Mouse (Mus musculus) right cerebral cortex, postnatal 36 days (tissue): ENCODE data around the gene Fam166a.

Experiments used
- DNase-seq, 2 experiments: peaks; one replicate each; pipeline ENCODE4 v3.0.0; 2022; ENCODE audit warnings: low spot score in 2 of 2, mixed read lengths in 1 of 2

Fam166a gene

DNA sequence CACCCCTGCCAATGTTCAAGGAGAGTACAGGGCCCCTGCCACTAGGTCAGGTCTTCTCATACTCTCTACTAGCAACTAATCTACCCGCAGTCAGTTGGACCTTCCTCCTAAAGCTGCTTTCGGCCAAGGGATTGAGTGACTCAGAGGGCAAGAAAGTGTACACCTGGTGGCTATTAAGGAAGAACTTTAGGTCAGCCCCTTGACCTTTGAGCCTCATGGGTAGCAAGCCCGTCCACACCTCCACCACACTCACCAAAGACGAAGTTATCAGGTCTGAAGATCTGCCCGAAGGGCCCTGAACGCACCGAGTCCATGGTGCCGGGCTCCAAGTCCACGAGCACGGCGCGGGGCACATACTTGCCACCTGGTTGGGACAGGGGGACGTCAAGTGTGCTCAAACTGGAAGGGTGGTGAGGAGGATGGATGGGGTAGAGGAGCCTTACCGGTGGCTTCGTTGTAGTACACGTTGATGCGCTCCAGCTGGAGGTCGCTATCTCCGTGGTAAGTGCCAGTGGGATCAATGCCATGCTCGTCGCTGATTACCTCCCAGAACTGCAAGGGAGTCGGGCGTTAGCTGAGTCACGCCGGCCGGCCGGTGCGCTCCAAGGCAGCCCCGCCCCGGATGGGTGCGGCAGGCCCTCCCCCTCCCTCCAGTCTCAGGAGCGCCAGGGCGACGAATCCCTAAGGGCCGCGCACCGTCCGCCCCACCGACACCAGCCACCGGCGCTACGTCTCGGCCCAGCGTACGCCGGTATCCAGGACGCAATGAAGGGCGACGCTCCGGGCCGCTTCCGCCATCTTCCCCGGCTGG is 5.3 kb downstream of the Fam166a start:
- peak; percentile 70 to 74 for DNase-seq

DNA sequence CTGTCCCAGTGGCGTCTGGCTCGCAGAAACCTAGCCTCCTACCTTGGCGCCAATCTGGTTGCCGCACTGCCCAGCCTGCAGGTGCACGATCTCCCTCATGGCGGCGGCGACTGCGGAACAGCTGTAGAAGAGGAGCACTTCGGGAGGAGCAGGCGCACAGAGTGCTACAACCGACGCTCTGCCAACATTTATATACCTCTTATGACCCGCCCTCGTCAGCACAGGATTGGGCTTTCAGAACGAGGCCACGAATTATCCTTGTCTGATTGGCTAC is 5.9 kb downstream of the Fam166a start, which contains the start of gene Tubb4b:
Gene Tubb4b (minus strand): TSS at position 211 of the 274 bp plus-strand sequence.
- DNase-seq: no peak

DNA sequence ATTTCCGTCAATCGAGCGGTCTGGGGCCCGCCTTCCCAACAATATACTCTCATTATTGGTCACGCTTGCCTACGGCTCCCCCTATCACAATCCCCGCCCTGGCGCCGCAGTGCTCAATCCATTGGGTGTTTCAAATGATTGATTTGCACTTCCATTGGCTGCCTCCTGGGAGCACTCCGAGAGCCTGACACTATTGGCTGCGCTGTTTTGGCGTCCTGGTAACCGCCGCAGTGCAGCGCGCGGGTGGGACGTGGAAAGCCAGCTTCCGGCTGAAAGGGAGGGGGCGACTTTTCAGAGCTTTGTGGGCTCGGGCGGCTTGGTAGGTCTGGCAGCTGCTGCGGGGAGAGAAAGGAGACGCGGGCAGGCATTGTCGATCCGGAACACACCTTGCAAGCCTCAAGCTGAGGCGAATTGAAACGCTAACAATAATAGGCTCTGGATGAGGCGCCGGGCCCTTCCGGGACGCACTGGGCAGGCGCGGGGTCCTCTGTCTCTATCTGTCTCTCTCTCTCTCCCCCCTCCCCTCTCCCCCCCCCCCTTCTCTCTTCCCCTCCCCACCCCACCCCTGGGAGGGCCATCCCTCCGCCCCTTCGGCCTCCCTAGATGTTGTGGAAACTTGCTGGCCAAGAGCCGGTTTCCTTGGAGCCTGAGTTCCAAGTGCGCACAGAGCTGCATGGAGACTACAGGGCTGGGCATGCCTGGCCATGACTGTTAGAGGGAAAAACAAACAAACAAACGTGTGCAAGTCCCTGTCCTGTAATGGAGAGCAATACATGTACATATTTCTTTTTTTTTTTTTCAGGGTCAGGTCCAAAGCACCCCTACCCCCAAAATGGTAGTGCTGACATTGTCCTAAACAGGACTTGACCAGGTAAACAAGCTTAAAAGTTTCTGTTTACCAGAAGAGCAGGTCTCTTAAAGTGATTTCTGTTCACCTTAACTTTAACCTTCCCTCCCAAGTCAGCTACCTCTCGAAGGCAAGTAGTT is 6.5 kb downstream of the Fam166a start:
- peak; percentile 99 to 100 for DNase-seq

DNA sequence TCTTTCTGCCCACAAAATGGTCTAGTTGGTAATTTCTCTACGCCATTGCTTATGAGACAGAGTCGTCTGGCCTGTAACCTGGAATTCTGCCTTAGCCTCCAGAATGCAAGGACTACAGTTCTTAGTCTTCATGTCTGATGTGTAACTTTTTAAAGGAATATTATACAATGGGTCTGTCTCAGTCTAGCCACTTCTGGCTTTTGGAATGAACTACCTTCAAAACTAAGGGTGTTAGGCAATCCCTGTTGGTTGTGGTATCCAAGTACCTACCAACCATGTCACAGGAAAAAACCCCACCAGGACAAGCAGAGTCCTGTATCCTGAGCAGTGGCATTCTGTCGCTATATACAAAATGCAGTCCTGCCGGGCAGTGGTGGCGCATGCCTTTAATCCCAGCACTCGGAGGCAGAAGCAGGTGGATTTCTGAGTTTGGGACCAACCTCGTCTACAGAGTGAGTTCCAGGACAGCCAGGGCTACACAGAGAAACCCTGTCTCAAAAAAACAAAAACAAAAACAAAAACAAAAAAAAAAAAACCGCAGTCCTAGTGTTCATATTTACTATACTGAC is 7.3 kb downstream of the Fam166a start:
- no peak for DNase-seq

DNA sequence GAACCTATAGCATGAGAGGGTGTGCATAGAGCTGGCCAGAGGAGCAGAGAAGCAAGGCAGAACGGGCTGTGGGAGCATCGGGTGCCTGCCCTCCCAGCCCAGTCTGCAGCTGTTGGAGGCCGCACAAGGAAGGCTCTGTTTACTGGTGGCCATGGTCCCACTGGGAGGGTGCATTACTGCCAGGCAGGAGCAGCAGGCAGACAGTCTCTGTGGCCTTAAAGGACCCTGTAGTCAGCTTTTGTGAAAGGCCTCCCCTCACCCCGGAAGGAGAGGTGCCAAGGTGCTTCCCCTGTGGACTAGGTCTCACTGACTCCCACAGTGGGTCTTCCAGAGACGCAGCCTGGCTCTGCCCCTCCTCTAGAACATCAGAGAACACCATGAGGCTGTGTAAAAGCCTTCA is 8.3 kb downstream of the Fam166a start:
- peak in 1 of 2 experiments; percentile 43 for DNase-seq

DNA sequence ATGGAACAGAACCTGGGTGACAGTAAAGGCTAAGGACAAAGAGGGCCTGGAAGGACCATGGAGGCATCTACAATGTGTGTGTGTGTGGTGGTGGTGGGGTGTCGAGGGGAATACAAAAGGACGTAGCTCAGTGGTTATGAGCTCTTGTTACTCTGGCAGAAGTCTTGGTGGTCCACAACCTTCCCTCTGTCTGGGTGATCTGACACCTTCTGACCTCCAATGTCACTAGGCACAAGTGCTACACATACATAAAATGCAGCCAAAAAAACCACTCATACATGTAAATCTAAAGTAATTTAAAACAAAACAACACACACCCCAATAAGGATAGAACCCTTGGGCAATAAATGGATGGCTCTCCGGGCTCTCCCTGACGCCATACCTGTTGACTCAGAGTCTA is 8.9 kb downstream of the Fam166a start:
- no peak for DNase-seq

DNA sequence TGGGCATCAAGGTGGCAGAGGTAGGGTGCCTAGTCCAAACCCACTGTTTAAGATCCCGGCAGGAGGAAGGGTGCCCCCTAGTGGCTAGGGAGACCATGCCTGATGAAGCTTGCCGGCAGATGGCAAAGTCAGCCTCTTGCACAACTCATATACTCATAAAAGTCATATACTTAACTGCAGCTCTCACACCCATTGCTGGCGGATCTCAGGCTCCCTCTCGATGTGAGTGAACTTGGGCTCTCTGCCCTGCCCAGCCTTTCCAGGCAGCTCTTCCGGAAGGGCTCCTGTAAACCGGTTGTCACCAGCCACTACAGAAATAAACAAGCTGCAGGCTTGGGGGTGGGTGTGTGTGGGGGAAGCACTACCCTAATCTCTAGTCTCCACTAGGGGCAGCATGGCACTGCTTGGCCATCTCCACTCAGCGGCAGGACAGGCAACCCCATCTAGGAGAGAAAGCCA is 9.9 kb downstream of the Fam166a start:
- DNase-seq: peak; percentile 77 to 79

DNA sequence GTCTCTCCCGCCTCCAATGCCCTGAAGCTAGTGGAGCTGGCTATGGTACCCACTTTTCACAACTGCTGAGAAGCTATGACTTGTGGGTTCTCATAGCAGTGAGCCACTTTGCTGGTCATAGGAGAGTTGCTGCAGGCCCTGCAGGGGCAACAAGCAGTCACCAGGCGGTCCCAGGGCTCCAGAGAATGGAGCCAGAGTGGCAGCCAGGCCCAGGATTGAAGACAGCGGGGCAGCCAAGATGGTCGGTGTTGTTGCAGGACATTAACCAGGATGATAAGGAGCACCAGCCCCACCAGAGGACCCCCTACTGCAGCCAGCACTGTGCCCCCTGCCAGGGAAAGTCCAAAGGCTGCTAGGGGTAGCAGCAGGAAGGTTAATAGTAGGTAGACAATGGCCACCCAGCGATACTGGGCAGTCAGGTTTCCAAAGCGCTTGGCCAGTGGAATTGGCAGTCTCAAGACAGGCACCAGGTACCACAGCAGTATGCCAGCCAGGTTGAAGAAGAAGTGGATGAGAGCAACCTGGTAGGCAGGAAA is 10.5 kb downstream of the Fam166a start:
- no peak for DNase-seq

DNA sequence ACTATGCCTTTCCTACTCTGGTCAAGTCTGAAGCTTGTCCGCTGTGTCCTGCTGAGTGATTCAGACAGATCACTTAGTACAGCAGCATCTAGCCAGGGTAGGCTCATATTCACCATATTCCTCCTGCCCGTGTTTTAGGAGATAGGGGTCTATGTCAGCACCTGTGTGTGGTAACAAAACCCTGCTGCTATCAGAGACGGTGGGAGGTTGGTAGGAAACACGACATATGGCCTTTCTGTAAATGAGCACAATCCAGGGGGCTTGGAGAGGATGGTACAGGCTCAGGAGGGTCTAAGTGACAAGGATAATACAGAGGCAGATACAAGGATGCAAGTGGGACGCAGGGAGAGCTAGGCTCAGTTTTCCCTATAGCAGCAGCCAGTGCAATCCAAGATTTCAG is 11.0 kb downstream of the Fam166a start:
- no peak for DNase-seq

DNA sequence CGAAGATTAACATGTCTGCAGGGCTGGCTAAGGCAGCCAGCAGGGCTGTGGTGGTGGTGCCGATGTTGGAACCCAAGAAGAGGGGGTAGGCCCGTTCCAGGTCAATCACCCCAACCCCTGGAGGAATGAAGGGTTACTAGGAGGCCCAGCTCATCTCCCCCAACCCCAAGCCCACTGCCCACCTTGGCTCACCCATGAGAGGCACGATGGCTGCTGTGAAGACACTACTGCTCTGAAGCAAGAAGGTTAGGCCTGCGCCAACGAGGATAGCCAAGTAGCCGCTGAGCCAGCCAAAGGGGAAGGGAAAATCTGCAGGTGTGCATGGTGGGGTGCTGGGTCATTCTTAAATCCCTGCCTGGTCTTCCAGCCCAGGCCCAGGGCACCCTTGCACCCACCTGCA is 12.0 kb downstream of the Fam166a start:
- DNase-seq: no peak

DNA sequence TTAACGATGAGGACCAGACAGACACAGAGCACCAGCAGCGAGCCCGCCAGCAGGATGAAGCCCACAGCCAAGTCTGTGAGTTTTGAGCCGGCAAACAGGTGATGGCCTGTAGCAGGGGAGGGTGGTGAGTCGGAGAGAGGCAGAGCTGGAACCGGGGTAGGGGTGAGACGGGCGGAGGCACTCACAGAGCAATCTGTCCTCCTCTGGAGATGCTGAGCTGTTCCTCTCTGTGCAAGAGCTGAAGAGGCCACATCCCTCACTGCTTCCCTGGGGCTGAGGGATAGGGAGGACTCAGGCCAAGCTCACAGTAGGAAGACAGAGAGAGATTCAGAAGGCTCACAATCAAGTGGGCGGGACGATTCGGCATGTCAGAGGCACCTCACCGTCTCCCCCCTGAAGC is 12.5 kb downstream of the Fam166a start:
- no peak for DNase-seq

DNA sequence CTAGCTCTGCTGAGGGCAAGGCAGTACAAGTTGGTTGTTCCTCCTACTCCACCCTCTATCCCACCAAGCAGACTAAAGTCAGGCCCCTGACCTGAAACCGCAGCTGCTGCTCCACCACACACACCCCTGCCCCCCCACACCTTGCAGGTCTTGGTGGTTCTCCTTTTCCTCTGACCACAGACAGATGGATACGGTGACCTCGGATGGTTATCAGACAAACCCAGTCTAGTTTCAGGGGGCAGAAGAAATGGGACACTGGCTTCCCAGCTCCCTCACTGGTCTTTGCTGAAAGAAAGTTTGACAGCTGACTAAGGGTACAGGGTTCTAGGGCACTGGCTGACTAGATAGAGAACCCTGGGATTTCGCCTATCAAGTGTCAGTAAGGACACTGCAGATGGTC is 14.9 kb downstream of the Fam166a start:
- DNase-seq: no peak

DNA sequence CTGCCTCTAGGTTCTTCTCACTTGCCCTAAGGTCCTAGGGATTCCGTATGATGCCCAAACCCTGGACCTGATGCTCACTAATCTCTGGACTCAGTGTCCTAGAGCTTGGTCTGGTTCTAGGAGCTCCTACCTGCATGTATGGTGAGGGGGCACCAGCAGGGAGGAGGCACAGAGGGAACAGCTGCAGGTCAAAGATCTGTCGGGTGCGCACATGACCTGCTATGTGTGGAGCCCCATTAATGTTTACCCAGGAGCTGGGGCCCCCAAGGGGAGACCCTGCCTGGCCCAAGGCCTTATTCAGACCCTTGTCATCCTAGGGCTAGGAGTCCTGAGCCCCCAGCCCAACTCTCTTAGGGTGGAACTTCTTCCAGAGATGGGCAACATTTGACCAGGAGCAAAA is 15.5 kb downstream of the Fam166a start, which contains the start of gene Slc34a3:
Gene Slc34a3 (minus strand): TSS at position 315 of the 400 bp plus-strand sequence.
- DNase-seq: no peak

DNA sequence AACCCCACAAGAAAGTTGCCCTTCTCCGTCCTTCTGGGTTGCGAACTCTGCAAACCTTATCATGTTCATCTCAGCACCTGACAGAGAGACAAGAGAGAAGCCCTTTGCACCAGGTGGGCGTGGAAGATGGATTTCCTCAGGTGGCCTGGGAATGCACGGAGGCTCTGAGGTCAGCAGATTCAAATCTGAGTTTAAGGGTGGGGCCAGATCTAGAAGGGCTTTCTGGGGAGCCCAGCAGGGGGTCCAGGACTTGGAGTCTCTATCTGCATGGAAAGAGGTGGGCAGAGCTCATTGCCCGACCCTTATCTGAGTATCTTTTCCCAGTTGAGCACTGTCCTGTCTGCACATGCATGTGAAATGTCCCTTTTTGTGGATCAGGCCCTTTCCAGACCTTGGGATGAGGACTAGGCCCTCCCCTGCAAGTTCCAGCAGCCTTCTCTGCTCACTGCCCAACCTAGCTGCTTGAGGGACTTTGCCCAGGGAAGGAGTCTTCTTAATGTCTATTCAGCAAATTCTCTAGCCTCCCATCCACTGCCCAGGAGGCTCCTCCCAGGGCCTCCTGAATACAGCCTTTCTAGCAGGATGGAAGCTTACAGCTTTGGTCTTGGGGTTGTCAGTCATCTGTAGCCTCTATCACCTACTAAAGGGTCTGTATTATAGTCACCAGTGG is 16.1 kb downstream of the Fam166a start:
- DNase-seq: no peak

DNA sequence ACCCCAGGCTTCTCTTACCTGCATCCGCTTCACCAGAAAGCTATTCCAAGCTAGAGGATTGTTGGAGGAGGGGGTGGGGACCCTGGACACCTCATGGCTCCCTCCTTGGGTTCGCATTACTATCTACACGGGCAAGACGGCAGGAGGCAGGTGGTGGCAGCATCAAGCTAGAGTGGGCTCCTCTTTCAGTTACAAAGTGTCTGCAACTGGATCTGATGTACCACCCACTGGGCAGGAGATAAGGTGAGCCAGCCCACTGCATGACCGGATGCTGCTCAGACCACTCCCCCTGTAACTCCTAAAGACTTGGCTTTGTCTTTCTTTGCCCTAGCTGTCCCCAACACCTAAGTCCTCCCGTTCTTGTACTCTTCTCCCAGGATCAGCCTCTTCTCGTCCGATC is 18.1 kb downstream of the Fam166a start, which contains the start of gene Rnf224:
Gene Rnf224 (minus strand): TSS at position 174 of the 400 bp plus-strand sequence.
- DNase-seq: no peak

DNA sequence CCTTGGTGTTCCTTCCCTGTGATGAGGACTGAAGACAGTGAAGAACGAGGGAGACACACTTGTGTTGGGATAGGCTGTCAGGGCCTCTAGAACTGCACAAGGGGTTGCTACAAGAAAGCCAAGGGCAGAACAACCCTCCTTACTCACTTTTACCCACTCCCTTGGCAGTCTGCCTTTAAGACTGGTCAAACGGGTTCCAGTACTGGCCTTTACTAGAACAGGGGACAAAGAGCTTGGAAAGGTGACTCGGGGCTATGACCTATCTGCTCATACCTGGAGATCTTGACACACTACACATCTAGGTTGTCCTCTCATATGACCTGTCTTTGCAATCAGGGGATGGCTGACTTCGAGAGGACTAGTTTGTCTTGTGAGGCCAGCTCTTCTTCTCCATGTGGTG is 19.0 kb downstream of the Fam166a start:
- DNase-seq: no peak

DNA sequence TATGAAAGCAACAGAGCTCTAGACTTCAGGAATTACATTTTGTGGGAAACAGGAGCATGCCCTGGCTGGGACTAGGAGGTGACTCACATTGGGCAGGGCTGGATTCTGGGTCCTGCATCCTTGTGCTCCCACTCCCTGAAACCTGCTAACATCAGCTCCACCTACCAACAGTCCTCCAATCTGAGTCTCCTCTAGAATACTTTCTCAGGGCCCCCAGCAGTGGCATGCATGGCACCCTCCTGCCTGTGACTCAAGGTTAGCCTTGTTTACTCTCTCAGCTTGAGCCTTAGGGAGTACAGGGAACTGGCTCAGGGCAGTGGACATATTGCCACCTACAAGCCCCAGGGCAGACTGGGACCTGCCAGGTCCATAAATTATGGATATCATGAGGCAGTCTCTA is 19.6 kb downstream of the Fam166a start:
- no peak for DNase-seq

DNA sequence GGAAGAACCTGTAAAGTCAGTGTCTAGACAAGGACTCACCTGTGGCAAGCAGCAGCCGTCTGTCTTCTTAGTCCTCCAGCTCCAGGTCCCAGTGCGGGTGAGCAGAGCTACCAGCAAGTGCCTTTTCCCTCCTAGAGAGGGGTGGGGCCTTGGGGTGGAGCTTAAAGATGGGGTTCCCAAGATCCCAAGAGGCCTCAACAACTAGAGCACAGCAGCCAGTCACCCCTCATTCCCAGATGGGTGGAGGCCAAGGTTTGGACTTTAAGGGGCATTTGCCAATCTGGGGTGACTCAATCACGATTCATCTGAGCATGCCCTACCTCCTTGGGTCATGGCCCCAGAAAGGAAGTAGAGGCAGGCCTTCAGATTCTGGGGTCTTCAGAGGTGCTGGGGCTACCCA is 21.2 kb downstream of the Fam166a start:
- no peak for DNase-seq

DNA sequence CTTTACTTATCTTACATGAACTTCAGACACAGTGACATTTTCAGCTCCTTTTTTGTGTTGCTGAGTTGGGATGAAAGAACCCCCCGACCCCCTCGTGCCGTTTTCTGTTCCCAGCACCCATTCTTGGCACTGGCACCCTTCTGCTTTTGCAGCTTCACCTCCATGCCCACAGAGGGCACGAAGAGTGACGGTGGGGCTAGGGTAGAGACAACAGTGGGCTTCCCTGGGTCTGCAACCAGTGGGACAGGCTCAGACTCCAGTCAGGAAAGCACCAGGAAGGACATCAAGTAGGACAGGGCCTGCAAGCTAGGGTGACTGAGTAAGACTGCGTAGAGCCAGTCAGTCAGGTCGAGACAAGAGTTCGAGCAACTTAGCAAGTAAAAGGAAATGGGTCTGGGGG is 21.8 kb downstream of the Fam166a start:
- no peak for DNase-seq

DNA sequence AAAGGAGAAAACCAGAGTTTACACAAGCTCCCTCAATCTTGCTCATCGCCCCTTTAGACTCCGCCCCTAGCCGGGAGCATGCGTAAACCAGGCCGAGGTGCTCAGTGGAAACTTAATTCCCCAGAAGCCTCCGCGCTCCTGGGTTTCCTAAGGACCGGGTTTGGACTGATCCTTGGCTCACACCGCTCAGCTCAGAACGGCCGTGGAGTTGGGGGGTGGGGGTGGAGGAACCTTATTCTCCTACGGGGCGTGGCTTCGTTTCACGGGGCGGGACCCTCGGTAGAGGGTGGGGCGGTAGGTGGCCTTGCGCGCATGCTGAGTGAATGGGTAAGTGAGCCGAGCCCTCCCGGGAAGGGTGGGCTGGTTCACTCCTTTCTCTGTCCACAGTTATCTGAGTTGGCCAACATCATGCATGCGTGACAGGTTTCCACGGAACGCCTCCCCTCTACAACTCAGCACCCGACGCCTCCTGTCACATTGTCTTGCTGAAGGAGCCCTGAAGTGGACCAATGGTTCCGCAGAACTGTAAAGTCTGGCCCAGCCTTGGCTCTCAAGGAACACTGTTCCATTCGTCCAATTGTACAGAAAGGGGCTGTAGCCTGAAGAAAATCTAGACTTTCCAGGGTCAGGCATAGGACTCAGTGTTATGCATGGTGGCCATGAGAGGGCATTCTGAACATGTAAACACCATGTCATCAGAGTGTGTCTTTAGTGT is 22.3 kb downstream of the Fam166a start:
- DNase-seq: peak; percentile 61 to 73

DNA sequence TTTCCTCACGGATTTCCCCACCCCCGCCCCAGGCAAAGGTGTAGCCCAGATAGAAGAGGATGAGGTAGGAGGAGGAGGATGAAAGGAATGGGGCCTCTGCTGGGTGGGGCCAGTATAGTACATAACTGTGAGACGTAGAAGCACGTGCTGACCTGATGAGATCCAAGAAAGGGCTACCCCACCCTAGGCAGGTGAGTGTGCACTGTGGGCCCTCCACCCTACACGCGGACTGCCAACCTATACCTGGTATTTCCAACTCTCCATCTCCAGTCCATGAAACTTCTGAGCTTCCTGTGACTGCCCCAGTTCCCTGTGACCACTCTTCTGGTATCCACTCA is 22.9 kb downstream of the Fam166a start:
- no peak for DNase-seq
